Mouse (Mus musculus) lung, postnatal 25 days (tissue): ENCODE measurements around the gene Camk1g.
A peak's percentile ranks its signal among the peaks of the same experiment; 100 is the strongest.

Experiments
- DNase-seq: peaks from one replicate; pipeline ENCODE4 v3.0.0; 2022; ENCODE audit warnings: low spot score

Gene Camk1g

DNA sequence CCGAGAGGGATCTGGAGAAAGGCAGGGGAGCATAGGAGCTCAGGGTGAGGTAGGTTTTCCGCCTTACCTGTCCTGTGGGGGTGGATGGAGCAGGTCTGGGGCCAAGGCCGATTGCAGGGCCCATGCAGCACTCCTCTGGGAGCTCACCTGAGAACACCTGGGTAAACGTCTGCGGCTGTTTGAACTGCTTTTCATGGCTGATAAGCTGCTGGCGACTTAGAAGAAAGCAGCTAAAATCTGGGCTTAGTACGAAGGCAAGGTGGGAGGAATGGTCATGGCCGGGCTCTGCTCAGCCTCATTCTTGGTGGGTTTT is 68.0 kb downstream of the Camk1g start:
- no peak for DNase-seq

DNA sequence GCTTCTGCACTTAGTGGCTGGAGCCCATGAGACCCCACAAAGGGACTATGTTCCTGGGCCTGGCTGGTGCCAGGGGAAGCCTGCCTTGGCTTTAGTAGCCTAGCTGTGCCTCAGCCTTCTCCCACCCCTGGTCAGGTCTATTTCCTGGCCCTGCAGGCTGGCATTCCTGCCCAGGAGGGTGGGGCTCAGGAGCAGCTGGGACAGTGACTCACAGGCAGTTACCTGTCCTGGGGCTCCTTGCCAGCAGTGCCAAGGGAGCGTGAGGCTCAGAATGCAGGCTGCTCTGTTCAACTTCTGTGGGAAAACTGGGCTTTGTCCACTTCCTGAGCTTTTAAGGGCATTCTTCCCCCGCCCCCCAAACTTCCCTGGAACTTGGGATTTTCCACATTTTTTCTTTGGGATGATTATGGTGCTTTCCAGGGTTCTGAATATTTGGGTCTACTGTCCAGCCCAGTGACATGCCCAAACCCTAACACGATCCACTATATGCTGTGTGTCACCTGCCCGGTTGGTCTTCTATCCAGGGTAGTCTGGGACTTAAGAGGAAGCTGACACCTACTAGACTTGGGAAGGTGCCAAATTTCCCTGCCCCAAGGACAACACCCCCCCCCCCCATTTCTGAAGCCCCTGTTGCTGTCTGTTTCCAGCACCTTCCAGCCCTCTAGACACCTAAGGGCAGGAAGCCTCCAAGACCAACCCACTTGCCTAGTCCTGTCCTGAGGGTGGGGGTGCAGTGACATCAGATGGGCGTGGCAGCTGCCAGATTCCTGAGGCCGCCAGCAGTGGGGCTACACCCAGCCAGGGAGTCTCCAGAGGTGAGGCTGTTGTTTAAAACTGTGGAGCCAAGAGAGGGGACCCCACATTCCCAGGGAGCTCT is 68.6 kb downstream of the Camk1g start:
- peak; percentile 71 for DNase-seq

DNA sequence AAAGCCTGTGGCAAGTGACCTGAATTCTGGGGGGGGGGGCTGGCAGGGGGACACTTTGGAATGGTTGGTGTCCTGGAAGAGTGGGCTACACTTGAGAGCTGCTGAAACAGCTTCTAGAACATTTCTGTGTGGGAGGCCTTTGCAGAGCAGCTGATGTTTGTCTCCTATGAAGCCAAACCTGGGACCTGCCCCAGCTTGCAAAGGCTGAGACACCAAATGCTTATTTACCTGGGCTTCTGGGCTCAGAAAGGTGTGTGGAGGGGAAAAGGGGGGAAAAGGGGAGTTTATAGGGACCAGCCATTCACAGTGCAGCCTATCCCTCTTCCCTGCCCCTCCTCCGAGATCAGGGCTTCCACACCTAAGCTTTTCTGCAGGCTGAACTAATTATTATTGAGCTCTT is 70.1 kb downstream of the Camk1g start:
- no peak for DNase-seq

DNA sequence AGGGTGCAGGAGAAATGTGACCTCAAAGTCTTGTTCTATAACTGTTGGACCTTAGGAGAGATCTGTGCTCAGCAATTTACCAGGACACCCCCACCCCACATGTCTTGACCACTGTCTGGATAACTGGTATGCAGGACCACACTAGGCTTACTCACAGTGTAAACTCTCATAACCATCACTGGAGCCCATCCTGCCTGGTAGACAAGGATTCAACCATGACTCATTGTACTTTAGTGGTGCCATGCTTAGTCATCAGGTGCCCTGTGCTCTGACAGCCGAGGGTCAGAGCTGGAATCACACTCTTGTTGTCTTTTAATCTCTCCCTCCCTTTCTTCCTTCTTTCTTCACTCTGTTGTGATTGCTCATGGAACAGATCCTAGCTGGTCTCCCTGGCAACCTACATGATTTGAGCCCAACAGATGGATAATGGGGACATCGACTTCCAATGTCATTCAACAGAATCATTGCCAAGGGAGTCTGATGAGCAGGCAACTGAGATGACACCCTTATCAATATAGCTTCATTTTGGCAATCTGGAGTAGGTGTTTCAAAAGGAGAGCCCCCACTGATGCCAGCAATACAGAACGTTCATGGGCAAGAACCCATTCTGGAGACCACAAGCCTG is 71.8 kb downstream of the Camk1g start:
- no peak for DNase-seq
